Mouse (Mus musculus) kidney, embryonic 16.5 days (tissue): ENCODE data around the gene Gm49450. TPM values are rescaled to one million over a fixed set of nuclear protein-coding genes. Genes with fewer than 3 reads are reported as not detected.

ENCODE experiments used
- ATAC-seq: fragments of 200-750 bp; cut with Nextera tagmentation; 2 replicates; pipeline ENCODE4 v1.8.0; 2017; ENCODE audit warnings: moderate TSS enrichment; ENCODE audit not compliant: low FRiP score, low TSS enrichment
- H3K27ac ChIP-seq: fragments of 300-500 bp; sonication (generic); 2 replicates; pipeline ENCODE4 v1.5.1; 2014; ENCODE audit warnings: low read length
- H3K27me3 ChIP-seq: fragments of 300-500 bp; sonication (generic); 2 replicates; pipeline ENCODE4 v1.6.1; 2014; ENCODE audit warnings: low read length, control low read depth, mixed read lengths; ENCODE audit not compliant: insufficient read depth
- H3K36me3 ChIP-seq: fragments of 300-500 bp; sonication (generic); 2 replicates; pipeline ENCODE4 v1.6.1; 2014; ENCODE audit warnings: low read length, control low read depth, mixed read lengths; ENCODE audit not compliant: insufficient read depth
- H3K4me1 ChIP-seq: fragments of 300-500 bp; sonication (generic); 2 replicates; pipeline ENCODE4 v1.6.1; 2014; ENCODE audit warnings: low read length, control low read depth, mixed read lengths; ENCODE audit not compliant: insufficient read depth
- H3K4me2 ChIP-seq: fragments of 300-500 bp; sonication (generic); replicated peaks from 2 replicates; pipeline ENCODE4 v1.6.1; 2014; ENCODE audit warnings: low read depth, low read length
- H3K4me3 ChIP-seq: fragments of 300-500 bp; sonication (generic); 2 replicates; pipeline ENCODE4 v1.5.1; 2014; ENCODE audit warnings: mild to moderate bottlenecking, low read length
- H3K9ac ChIP-seq: fragments of 300-500 bp; sonication (generic); replicated peaks from 2 replicates; pipeline ENCODE4 v1.6.1; 2014; ENCODE audit warnings: low read length
- H3K9me3 ChIP-seq: fragments of 300-500 bp; sonication (generic); 2 replicates; pipeline ENCODE4 v1.6.1; 2016; ENCODE audit warnings: low read length, control low read depth
- whole genome bisulfite sequencing: fragments of 180-500 bp; shearing (Covaris S2); extraction: QIAGEN DNeasy Blood & Tissue Kit; methylation state at CpG from one replicate; pipeline ENCODE4 v1.1.7; 2014; 5-methylcytosine and 5-hydroxymethylcytosine counted together
- polyA plus RNA-seq: library from polyadenylated mRNA; unstranded; fragments of >200 nt; fragmentation: Nextera tagmentation; extraction: Ambion mirVana; gene quantifications from 2 replicates; pipeline ENCODE4 v1.2.1, GENCODE M21; 2015

Gene Gm49450
- polyA plus RNA-seq, 1 experiment from 2014 or later, result not detected

- Histone ChIP-seq H3K4me2 (peak overlapping the region; percentile 58), H3K36me3 (no peaks in the 10 kb centered on the region), H3K9me3 (no peaks in the 10 kb centered on the region), H3K4me1 (peaks cover 17% of the 10 kb centered on the region), H3K27me3 (no peaks in the 10 kb centered on the region), H3K9ac (peak overlapping the region; percentile 80), H3K4me3 (peak overlapping the region; percentile 50), H3K27ac (peak overlapping the region; percentile 94)
- ATAC-seq, result peak; percentile 94
- WGBS, result 4% methylated on average over 35 of the region's 35 CpGs
Measured at GRCm38 (mm10) chr15:98993093-98993793, 39.9 kb upstream of the Gm49450 start.

- 38% methylated on average over 17 of the region's 17 CpGs for WGBS
- Histone ChIP-seq H3K4me2 (peak overlapping the region; percentile 58), H3K9ac (peak overlapping the region; percentile 80), H3K4me1 (peaks cover 23% of the 10 kb centered on the region), H3K27ac (peak overlapping the region; percentile 94; the same call in 1 of the 2 replicates), H3K4me3 (peak overlapping the region; percentile 50), H3K9me3 (no peaks in the 10 kb centered on the region), H3K36me3 (no peaks in the 10 kb centered on the region), H3K27me3 (no peaks in the 10 kb centered on the region)
- no peak; the same call in 1 of the 2 replicates for ATAC-seq
Measured at GRCm38 (mm10) chr15:98992086-98992912, 38.9 kb upstream of the Gm49450 start.

GRCm38 (mm10) chr15:98991540-98992050 is 38.2 kb upstream of the Gm49450 start:
- Histone ChIP-seq H3K9ac (peak overlapping the region; percentile 27; the same call in 1 of the 2 replicates), H3K4me2 (no peak overlapping the region), H3K4me1 (peaks cover 28% of the 10 kb centered on the region), H3K27ac (no peak overlapping the region), H3K4me3 (no peak overlapping the region), H3K36me3 (no peaks in the 10 kb centered on the region), H3K27me3 (no peaks in the 10 kb centered on the region), H3K9me3 (no peaks in the 10 kb centered on the region)
- WGBS, result 42% methylated on average over 9 of the region's 9 CpGs
- ATAC-seq, result no peak

- ATAC-seq, result no peak
- no peaks in the 10 kb centered on the region for H3K27me3 ChIP-seq
- H3K4me3 ChIP-seq, result no peak overlapping the region
- WGBS, result 36% methylated on average over 15 of the region's 15 CpGs
- H3K9ac ChIP-seq, result peak overlapping the region; percentile 27; the same call in 1 of the 2 replicates
- H3K4me1 ChIP-seq, result peaks cover 35% of the 10 kb centered on the region
- no peak overlapping the region for H3K27ac ChIP-seq
- H3K4me2 ChIP-seq, result no peak overlapping the region
- H3K9me3 ChIP-seq, result no peaks in the 10 kb centered on the region
- H3K36me3 ChIP-seq, result no peaks in the 10 kb centered on the region
Measured at GRCm38 (mm10) chr15:98990669-98991539, 37.6 kb upstream of the Gm49450 start.

GRCm38 (mm10) chr15:98989701-98990430 is 36.5 kb upstream of the Gm49450 start:
- Histone ChIP-seq H3K4me3 (no peak overlapping the region), H3K9me3 (no peaks in the 10 kb centered on the region), H3K27ac (no peak overlapping the region), H3K4me2 (no peak overlapping the region), H3K27me3 (no peaks in the 10 kb centered on the region), H3K36me3 (no peaks in the 10 kb centered on the region), H3K4me1 (peaks cover 42% of the 10 kb centered on the region), H3K9ac (no peak overlapping the region)
- no peak for ATAC-seq
- WGBS, result 47% methylated on average over 9 of the region's 12 CpGs

- H3K27ac ChIP-seq, result no peak overlapping the region
- H3K9me3 ChIP-seq, result no peaks in the 10 kb centered on the region
- no peak overlapping the region for H3K4me3 ChIP-seq
- ATAC-seq, result no peak
- peaks cover 46% of the 10 kb centered on the region for H3K4me1 ChIP-seq
- 72% methylated on average over 3 of the region's 3 CpGs for whole genome bisulfite sequencing
- no peaks in the 10 kb centered on the region for H3K27me3 ChIP-seq
- H3K36me3 ChIP-seq, result no peaks in the 10 kb centered on the region
- no peak overlapping the region for H3K4me2 ChIP-seq
- H3K9ac ChIP-seq, result no peak overlapping the region
Measured at GRCm38 (mm10) chr15:98988787-98989186, 35.4 kb upstream of the Gm49450 start.

GRCm38 (mm10) chr15:98987661-98988181 is 34.4 kb upstream of the Gm49450 start:
- Histone ChIP-seq H3K9ac (peak overlapping the region; percentile 39; the same call in 1 of the 2 replicates), H3K4me1 (peaks cover 47% of the 10 kb centered on the region), H3K9me3 (no peaks in the 10 kb centered on the region), H3K27me3 (no peaks in the 10 kb centered on the region), H3K4me3 (no peak overlapping the region), H3K27ac (peak overlapping the region; percentile 83), H3K36me3 (no peaks in the 10 kb centered on the region), H3K4me2 (no peak overlapping the region)
- ATAC-seq, result no peak
- WGBS, result 47% methylated on average over 8 of the region's 8 CpGs

GRCm38 (mm10) chr15:98987077-98987630 is 33.8 kb upstream of the Gm49450 start:
- Histone ChIP-seq H3K4me3 (no peak overlapping the region), H3K4me1 (peaks cover 42% of the 10 kb centered on the region), H3K27me3 (no peaks in the 10 kb centered on the region), H3K4me2 (no peak overlapping the region), H3K27ac (peak overlapping the region; percentile 83), H3K36me3 (no peaks in the 10 kb centered on the region), H3K9ac (peak overlapping the region; percentile 39; the same call in 1 of the 2 replicates), H3K9me3 (no peaks in the 10 kb centered on the region)
- 45% methylated on average over 7 of the region's 7 CpGs for WGBS
- ATAC-seq, result no peak
